Mouse (Mus musculus) forebrain, embryonic 10.5 days (tissue): ENCODE data around the gene Fgd3. TPM values are rescaled to one million over a fixed set of nuclear protein-coding genes. Genes with fewer than 3 reads are reported as not detected.

ENCODE experiments used
- DNase-seq: peaks from one replicate; pipeline ENCODE4 v3.0.0-alpha.2; 2017; ENCODE audit warnings: low spot score; ENCODE audit errors: extremely low spot score
- H3K27ac ChIP-seq: fragments of 300-500 bp; sonication (generic); 2 replicates; pipeline ENCODE4 v1.5.1; 2016; ENCODE audit warnings: mild to moderate bottlenecking
- H3K27me3 ChIP-seq: fragments of 300-500 bp; sonication (generic); 2 replicates; pipeline ENCODE4 v1.6.1; 2016; ENCODE audit warnings: mild to moderate bottlenecking; ENCODE audit not compliant: poor library complexity, severe bottlenecking
- H3K36me3 ChIP-seq: fragments of 300-500 bp; sonication (generic); replicated peaks from 2 replicates; pipeline ENCODE4 v1.6.1; 2016; ENCODE audit warnings: mild to moderate bottlenecking, moderate library complexity
- H3K4me1 ChIP-seq: fragments of 300-500 bp; sonication (generic); 2 replicates; pipeline ENCODE4 v1.6.1; 2016
- H3K4me3 ChIP-seq: fragments of 300-500 bp; sonication (generic); 2 replicates; pipeline ENCODE4 v1.5.1; 2016; ENCODE audit warnings: mild to moderate bottlenecking, moderate library complexity
- H3K9me3 ChIP-seq: fragments of 300-500 bp; sonication (generic); 2 replicates; pipeline ENCODE4 v1.6.1; 2016; ENCODE audit warnings: mild to moderate bottlenecking, moderate library complexity
- WGBS: fragments of 180-500 bp; shearing (Covaris S2); methylation state at CpG from one replicate; pipeline ENCODE4 v1.1.7; 2016; 5-methylcytosine and 5-hydroxymethylcytosine counted together
- polyA plus RNA-seq: library from polyadenylated mRNA; unstranded; fragments of >200 nt; fragmentation: Nextera tagmentation; extraction: Ambion mirVana; gene quantifications from 2 replicates; pipeline ENCODE4 v1.2.1, GENCODE M21; 2016

Fgd3 gene
- polyA plus RNA-seq, 1 experiment from 2014 or later: 1.1 TPM

DNA sequence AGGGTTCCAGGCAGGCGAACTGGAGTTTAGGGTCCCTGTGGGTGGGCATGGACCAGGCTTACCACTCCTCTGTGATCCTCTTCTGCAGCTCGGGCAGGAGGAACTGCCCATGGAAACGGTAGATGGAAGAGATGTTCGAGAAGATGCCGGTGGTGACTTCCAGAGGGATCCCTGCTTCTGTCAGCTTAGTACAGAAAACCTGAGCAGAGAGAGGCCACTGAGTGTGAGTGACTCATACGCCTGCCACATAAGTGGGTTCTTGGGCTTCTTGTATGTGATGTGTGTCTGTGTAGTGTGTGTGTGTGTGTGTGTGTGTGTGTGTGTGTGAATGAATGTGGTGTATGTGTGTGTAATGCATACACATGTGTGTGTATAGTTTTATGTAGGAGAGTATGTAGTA is 32.9 kb downstream of the Fgd3 start:
- 89% methylated on average over 6 of the region's 6 CpGs for WGBS
- peaks cover 7% of the 10 kb centered on the region for H3K36me3 ChIP-seq
- no peaks in the 10 kb centered on the region for H3K27me3 ChIP-seq
- DNase-seq: no peak
- no peak overlapping the region for H3K27ac ChIP-seq
- H3K4me3 ChIP-seq: no peak overlapping the region
- no peaks in the 10 kb centered on the region for H3K4me1 ChIP-seq
- H3K9me3 ChIP-seq: no peaks in the 10 kb centered on the region

- H3K27ac ChIP-seq: no peak overlapping the region
- WGBS: 86% methylated on average over 3 of the region's 3 CpGs
- H3K4me3 ChIP-seq: no peak overlapping the region
- no peaks in the 10 kb centered on the region for H3K27me3 ChIP-seq
- no peaks in the 10 kb centered on the region for H3K9me3 ChIP-seq
- peaks cover 7% of the 10 kb centered on the region for H3K36me3 ChIP-seq
- no peaks in the 10 kb centered on the region for H3K4me1 ChIP-seq
- DNase-seq: no peak
Observed at GRCm38 (mm10) chr13:49286750-49287149, 33.4 kb downstream of the Fgd3 start.

DNA sequence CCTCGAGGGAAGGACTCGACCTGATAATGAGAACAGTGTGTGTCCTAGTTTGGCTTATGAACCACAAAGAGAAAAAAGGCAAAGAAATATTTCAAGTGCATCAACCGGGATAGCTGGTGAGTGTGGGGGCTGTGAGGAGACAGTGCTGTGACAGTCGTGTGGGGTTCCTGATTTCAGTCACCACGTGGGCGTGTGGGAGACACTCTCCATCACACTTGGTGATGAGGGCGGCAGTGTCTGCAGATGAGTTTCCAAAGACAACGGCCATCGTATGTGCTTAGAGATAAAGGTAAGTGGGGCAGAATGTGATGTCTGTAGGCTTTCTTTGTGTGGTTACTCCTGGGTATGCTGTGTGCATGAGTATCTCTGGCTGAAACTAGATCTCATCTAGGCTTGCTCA is 36.4 kb downstream of the Fgd3 start:
- H3K27me3 ChIP-seq: no peaks in the 10 kb centered on the region
- H3K27ac ChIP-seq: no peak overlapping the region
- H3K4me3 ChIP-seq: no peak overlapping the region
- no peaks in the 10 kb centered on the region for H3K4me1 ChIP-seq
- peaks cover 13% of the 10 kb centered on the region; the same call in 1 of the 2 replicates for H3K9me3 ChIP-seq
- WGBS: 84% methylated on average over 9 of the region's 9 CpGs
- DNase-seq: no peak
- H3K36me3 ChIP-seq: peaks cover 32% of the 10 kb centered on the region

GRCm38 (mm10) chr13:49282168-49282567 is 37.9 kb downstream of the Fgd3 start:
- peaks cover 32% of the 10 kb centered on the region for H3K36me3 ChIP-seq
- H3K9me3 ChIP-seq: peaks cover 13% of the 10 kb centered on the region; the same call in 1 of the 2 replicates
- no peak overlapping the region for H3K4me3 ChIP-seq
- no peaks in the 10 kb centered on the region for H3K27me3 ChIP-seq
- no peak for DNase-seq
- 59% methylated on average over 2 of the region's 2 CpGs for WGBS
- no peak overlapping the region for H3K27ac ChIP-seq
- no peaks in the 10 kb centered on the region for H3K4me1 ChIP-seq

DNA sequence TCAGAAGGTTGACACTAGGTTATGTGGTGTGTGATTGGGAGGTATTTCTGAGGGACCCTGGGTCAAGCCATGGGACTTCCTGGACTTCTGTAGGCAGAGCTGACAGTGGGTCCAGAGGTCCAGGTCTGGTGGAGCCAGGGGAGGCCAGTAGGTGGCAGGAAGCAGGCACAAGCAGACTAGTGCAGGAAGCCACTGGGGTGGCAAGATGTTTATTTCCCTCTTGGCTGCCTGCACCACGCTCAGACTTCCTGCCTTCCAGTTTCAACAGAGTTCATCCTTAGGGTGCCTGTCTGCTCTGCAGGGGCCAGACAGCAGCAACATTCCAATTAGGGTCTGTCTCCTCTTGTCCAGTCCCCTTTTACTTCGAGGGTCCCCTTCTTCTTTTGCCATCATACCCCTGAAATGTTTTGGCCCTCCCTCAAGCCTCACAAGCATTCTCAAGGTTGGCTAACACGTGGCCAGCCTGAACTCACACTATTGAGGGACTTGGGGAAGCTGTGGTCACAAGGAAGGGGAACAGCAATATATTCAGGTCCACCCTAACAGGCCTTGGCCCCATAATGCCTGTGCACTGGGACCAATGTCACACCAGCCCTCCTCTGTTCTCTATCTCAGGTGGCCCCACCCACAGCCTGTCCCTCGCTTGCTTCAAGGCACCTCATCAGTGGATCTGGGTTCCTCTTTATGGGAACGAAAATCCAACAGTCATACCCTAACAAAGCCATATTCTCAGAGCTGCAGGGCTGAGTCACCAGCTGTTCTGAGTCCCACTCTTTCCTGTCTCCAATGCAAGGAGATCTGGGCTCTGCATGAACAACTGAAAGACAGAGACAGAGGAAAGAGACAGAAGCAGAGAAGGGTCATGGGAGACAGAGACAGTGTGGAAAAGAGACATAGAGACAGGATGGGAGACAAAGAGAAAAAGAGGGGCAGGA is 48.0 kb downstream of the Fgd3 start:
- no peaks in the 10 kb centered on the region; the same call in 1 of the 2 replicates for H3K36me3 ChIP-seq
- no peaks in the 10 kb centered on the region for H3K27me3 ChIP-seq
- H3K4me1 ChIP-seq: peaks cover 4% of the 10 kb centered on the region
- DNase-seq: no peak
- no peak overlapping the region for H3K4me3 ChIP-seq
- no peak overlapping the region for H3K27ac ChIP-seq
- no peaks in the 10 kb centered on the region for H3K9me3 ChIP-seq
- 78% methylated on average over 5 of the region's 5 CpGs for WGBS

- Histone ChIP-seq H3K4me3 (no peak overlapping the region), H3K4me1 (peaks cover 4% of the 10 kb centered on the region), H3K27ac (no peak overlapping the region), H3K9me3 (no peaks in the 10 kb centered on the region), H3K27me3 (no peaks in the 10 kb centered on the region), H3K36me3 (no peaks in the 10 kb centered on the region)
- 91% methylated on average over 8 of the region's 8 CpGs for WGBS
- no peak for DNase-seq
Observed at GRCm38 (mm10) chr13:49270500-49270899, 49.6 kb downstream of the Fgd3 start.

DNA sequence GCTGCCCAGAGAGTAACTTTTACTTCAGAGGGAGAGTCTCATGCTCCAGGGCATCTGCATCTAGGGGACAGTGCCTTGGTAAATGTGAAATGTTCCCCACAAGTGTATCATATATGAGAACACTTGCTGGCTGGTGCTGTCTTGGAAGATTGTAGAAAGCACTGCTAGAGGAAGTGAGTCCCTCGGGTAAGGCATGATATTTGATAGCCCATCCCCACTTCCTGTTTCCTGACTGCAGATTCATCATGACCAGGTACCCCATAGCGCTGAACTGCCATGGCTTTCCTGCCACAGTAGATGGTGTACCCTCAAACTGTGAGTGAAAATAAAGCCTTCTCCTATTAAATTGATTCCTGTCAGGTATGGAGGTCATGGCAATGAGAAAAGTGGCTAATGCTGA is 52.5 kb downstream of the Fgd3 start:
- Histone ChIP-seq H3K27ac (no peak overlapping the region), H3K4me1 (peaks cover 6% of the 10 kb centered on the region), H3K4me3 (no peak overlapping the region), H3K9me3 (no peaks in the 10 kb centered on the region), H3K36me3 (peaks cover 2% of the 10 kb centered on the region; the same call in 1 of the 2 replicates), H3K27me3 (no peaks in the 10 kb centered on the region)
- 74% methylated on average over 2 of the region's 2 CpGs for WGBS
- no peak for DNase-seq

DNA sequence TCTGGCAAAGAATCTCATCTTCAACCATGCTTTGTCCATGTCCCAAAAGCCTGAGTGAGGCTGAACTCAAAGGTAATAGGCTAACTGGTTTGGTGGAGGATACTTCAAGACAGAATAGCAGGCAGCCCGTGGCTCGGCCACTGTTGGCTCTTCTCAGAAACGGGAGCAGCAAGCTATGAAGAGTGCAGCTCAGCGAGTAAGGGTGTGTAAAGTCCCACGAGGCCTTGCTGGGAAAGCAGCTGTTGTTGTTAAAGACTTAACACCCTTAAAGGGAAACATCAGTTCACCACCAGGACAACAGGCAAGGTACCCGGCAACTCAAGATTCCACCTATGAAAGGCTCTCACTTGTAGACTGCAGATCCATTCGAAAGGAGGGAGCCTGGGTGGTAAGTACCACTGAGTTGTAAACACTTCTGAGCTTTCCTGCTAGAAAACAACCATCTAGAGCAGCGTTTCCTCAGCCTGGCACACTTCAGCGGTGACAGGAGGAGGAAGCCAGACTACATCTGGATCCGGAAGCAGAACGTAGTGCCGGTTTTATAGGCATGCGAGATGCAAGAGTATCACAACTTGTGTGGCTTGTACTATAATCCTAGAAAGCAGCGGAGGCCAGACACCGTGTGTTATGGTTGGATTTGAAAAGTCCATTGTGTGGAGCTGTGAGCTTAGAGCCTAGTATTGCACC is 59.9 kb downstream of the Fgd3 start:
- Histone ChIP-seq H3K27ac (no peak overlapping the region), H3K9me3 (no peaks in the 10 kb centered on the region), H3K4me1 (peaks cover 19% of the 10 kb centered on the region; the same call in 1 of the 2 replicates), H3K4me3 (no peak overlapping the region), H3K36me3 (peaks cover 2% of the 10 kb centered on the region; the same call in 1 of the 2 replicates), H3K27me3 (no peaks in the 10 kb centered on the region)
- WGBS: 86% methylated on average over 15 of the region's 15 CpGs
- no peak for DNase-seq

DNA sequence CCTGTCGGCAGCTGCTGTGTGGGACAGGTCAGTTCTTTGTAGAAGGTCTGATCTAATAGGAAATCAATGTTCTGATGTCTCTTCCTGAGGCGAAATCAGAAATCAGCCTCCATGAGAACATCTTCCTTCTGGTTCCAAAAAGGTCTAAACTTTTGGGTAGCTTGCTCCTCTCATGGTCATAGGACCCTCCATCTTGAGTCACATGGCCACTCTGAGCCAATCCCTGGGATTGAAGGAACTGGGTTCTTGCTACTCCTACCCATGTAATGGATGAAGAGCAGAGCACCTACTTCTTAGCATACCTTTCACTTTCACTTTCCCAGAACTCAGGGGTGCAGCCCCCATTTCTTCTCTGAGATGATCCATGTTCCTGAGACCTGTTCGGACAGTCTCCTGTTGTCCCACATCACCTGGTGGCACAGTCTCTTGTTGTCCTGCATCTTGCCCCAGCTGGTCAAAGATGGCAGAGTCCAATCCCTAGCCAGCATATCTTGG is 62.2 kb downstream of the Fgd3 start:
- WGBS: 88% methylated on average over 3 of the region's 3 CpGs
- H3K36me3 ChIP-seq: no peaks in the 10 kb centered on the region
- peaks cover 18% of the 10 kb centered on the region; the same call in 1 of the 2 replicates for H3K4me1 ChIP-seq
- H3K4me3 ChIP-seq: no peak overlapping the region
- H3K27me3 ChIP-seq: no peaks in the 10 kb centered on the region
- no peak overlapping the region for H3K27ac ChIP-seq
- H3K9me3 ChIP-seq: no peaks in the 10 kb centered on the region
- no peak for DNase-seq

DNA sequence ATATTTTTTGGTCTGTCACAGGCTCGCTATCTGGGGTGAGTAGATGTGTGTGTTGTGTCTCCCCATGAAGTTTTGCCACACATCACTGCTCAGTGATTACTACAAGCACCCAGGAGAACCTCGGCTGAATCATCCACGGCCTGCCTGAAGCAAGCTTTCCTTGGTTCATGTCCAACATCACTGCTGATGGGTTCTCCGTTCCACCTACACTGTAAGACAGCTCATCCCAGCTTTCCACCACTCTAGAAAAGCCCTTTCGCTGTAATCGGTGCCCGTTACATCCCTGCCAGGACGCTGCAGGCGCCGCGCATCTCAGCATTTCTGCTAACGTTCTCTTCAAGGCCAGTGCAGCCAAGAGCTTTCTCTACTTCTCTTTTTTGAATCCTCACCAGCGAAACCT is 67.4 kb downstream of the Fgd3 start:
- H3K9me3 ChIP-seq: no peaks in the 10 kb centered on the region
- H3K4me1 ChIP-seq: peaks cover 32% of the 10 kb centered on the region
- H3K27me3 ChIP-seq: peaks cover 29% of the 10 kb centered on the region
- 92% methylated on average over 13 of the region's 13 CpGs for WGBS
- H3K27ac ChIP-seq: no peak overlapping the region
- no peaks in the 10 kb centered on the region for H3K36me3 ChIP-seq
- H3K4me3 ChIP-seq: no peak overlapping the region
- no peak for DNase-seq

DNA sequence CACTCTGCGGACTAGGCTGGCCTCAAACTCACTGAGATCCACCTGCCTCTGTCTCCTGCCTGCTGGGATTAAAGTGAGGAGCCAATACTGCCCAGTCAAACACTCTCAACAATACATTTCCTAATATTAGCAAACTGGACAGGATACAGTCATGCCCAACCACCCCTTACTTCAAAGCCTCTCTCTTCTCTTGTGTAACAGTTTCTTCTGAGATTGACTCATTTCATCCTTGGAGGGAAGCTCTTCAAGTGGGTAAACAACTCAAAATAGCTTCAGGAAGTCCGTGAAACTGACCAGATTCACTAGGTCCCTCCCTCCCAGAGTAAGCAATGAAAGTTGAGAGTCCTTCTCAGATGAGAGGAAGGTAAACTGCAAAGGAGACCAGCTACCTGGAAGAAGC is 68.0 kb downstream of the Fgd3 start:
- no peak overlapping the region for H3K27ac ChIP-seq
- no peaks in the 10 kb centered on the region for H3K9me3 ChIP-seq
- no peak for DNase-seq
- H3K4me3 ChIP-seq: no peak overlapping the region
- H3K27me3 ChIP-seq: peaks cover 36% of the 10 kb centered on the region
- H3K36me3 ChIP-seq: no peaks in the 10 kb centered on the region
- H3K4me1 ChIP-seq: peaks cover 32% of the 10 kb centered on the region
- WGBS: 86% methylated on average over 2 of the region's 2 CpGs

GRCm38 (mm10) chr13:49250716-49251517 is 69.2 kb downstream of the Fgd3 start:
- 30% methylated on average over 4 of the region's 4 CpGs for WGBS
- H3K9me3 ChIP-seq: no peaks in the 10 kb centered on the region
- no peak for DNase-seq
- no peak overlapping the region for H3K4me3 ChIP-seq
- H3K27ac ChIP-seq: no peak overlapping the region
- peaks cover 31% of the 10 kb centered on the region for H3K4me1 ChIP-seq
- peaks cover 48% of the 10 kb centered on the region for H3K27me3 ChIP-seq
- no peaks in the 10 kb centered on the region for H3K36me3 ChIP-seq
